Mouse (Mus musculus) duodenum, adult 2 months (tissue): ENCODE data around the gene Pvr. TPM values are rescaled to one million over a fixed set of nuclear protein-coding genes. Genes with fewer than 3 reads are reported as not detected.

Experiments used
- polyA plus RNA-seq: library from polyadenylated mRNA; depleted of rRNA; stranded (reverse); fragments of >200 nt; gene quantifications from 2 replicates; pipeline ENCODE4 v1.2.3, GENCODE M21; 2012; ENCODE audit warnings: low replicate concordance; rRNA removed

Pvr gene
- polyA plus RNA-seq, result 7.0 TPM in 2 replicates

DNA sequence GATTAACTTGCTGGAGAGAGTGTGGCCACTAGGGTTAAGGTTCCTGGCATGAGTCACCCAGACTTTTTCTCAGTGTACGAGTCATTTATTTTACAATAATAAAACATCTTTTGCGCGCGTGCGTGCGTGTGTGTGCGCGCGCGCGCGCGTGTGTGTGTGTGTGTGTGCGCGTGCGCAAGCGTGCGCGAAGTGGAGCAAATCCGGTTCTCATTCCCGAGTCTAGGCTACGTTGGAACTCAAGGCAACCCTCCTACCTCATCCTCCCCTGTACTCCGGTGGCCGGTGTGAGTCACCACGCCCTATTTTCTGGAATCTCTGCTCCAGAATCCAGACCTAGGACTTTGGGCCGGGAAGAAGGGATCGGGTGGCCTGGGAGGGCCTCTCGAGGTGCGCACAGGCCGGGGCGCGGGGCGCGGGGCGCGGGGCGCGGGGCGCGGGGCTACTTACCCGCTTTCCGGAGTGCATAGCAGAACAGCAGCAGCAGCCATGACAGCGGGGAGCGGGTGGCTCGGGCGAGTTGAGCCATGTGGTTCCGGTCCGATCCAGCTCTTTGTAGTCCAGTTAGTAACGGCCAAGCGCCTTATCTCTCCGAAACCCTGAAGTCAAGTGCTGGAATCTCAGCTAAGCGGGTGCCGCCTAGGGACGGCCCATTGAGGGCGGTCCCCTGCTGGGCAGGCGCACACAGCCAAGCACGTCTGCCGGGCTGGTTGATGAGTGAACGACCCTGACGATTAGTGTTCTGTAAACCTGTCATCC, at the start of gene Pvr:
Gene Pvr, minus strand, starts transcription at position 655 of the 756 bp plus-strand sequence.

DNA sequence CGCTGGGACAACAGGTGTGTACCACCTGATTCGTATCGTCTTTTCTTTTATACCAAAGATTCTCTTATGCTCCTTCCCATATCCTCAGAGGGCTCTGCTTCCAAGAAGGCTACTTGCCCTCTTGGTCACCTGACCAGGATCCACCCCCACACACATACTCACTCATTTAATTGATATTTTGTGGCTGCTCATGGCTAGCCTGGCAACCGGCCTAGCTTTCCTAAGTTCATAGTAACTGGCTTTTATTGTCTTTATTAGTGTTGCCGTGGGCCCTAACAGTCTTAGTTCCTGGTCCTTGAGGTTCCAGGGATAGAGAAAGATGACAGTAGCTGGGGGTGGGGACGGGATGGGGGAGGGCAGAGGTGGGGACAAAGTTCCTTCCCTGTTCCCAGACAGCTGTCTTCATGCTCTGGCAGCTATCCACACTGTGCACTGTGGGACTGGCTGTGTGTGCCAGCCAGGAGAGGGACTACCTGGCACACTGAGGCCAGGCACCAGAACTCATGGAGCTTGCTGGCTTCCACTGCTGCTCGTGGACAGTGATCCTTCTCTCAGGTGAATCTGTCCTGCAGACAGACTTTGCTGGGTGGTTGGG, 44.1 kb upstream of the Pvr start, which contains the start of gene Ceacam20:
Gene Ceacam20, plus strand, starts transcription at position 428 of the 595 bp plus-strand sequence.

GRCm38 (mm10) chr7:19950589-19950988, 29.6 kb upstream of the Pvr start, which contains the start of gene Igsf23:
Gene Igsf23 (minus strand): TSS chr7:19950756.

GRCm38 (mm10) chr7:19887849-19888248, 33.1 kb downstream of the Pvr start, which contains the start of gene Ceacam19:
Gene Ceacam19 (minus strand): TSS chr7:19887965.

DNA sequence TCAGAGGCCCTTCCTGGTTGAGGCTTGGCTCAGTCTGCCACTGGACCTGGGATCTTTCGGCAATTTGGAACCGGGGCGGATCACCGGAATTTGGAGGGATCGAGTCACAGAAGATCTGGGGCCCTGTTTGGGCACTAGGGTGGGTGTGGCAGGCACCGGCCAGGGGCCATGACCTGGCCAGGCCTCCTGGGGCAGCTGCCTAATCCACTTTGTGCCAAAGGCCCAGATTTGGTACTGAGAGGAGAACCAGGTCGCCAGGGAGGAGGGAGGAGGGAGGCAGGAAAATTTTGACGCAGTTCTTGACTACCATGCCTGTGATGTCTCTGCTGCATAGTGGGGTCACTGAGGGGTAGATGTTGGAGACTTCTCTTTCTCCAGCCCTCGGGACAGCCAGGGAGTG, 59.8 kb downstream of the Pvr start, which contains the start of gene Ceacam16:
Gene Ceacam16, minus strand, starts transcription at position 101 of the 400 bp plus-strand sequence.

Other genes with a start within 250 kb of the Pvr start
- 950 and 3,249 TPM in 2 replicates for gene Apoc2, start 243.2 kb downstream of the Pvr start, polyA plus RNA-seq
- 1.4 TPM in 1 of 2 replicates, not detected in the other for gene Gm44805, start 239.7 kb downstream of the Pvr start, polyA plus RNA-seq
- 0.36 and 1.9 TPM in 2 replicates for gene Apoc4, start 239.7 kb downstream of the Pvr start, polyA plus RNA-seq
- gene Apoc1, start 228.5 kb downstream of the Pvr start, polyA plus RNA-seq, result 0.72 and 1.2 TPM in 2 replicates
- gene Apoe, start 222.0 kb downstream of the Pvr start, polyA plus RNA-seq, result 286 and 462 TPM in 2 replicates
- gene Tomm40, start 205.7 kb downstream of the Pvr start, polyA plus RNA-seq, result 95.8 and 122 TPM in 2 replicates
- gene Nectin2, start 170.7 kb downstream of the Pvr start, polyA plus RNA-seq, result 232 and 247 TPM in 2 replicates
- 25.1 and 27.9 TPM in 2 replicates for gene Bcam, start 150.1 kb downstream of the Pvr start, polyA plus RNA-seq
- 94.7 and 149 TPM in 2 replicates for gene Cblc, start 124.4 kb downstream of the Pvr start, polyA plus RNA-seq
- 202 and 317 TPM in 2 replicates for gene Bcl3, start 98.4 kb downstream of the Pvr start, polyA plus RNA-seq
- gene Gm19345, start 69.2 kb downstream of the Pvr start, polyA plus RNA-seq, result 0.44 TPM in 1 of 2 replicates, not detected in the other
- gene Ceacam16, start 59.9 kb downstream of the Pvr start, polyA plus RNA-seq, result 0.20 and 0.71 TPM in 2 replicates
- 0.05 TPM in 1 of 2 replicates, not detected in the other for gene Ceacam19, start 33.2 kb downstream of the Pvr start, polyA plus RNA-seq
- gene Igsf23, start 29.6 kb upstream of the Pvr start, polyA plus RNA-seq, result 125 and 289 TPM in 2 replicates
- 19.7 and 71.0 TPM in 2 replicates for gene Ceacam20, start 44.3 kb upstream of the Pvr start, polyA plus RNA-seq
- 1.9 and 2.2 TPM in 2 replicates for gene Nlrp9b, start 70.3 kb upstream of the Pvr start, polyA plus RNA-seq
- 0.02 and 0.05 TPM in 2 replicates for gene Vmn1r91, start 178.5 kb upstream of the Pvr start, polyA plus RNA-seq
- not detected in 2 replicates for gene Gm16442, start 201.4 kb upstream of the Pvr start, polyA plus RNA-seq
- gene Vmn1r93, start 217.9 kb upstream of the Pvr start, polyA plus RNA-seq, result not detected in 2 replicates
- gene Vmn1r94, start 247.2 kb upstream of the Pvr start, polyA plus RNA-seq, result not detected in 2 replicates